Mouse (Mus musculus): ENCODE measurements around the gene Krt8. TPM values are rescaled to one million over a fixed set of nuclear protein-coding genes. Genes with fewer than 3 reads are reported as not detected.

Krt8 gene
- polyA plus RNA-seq, 1 experiment from 2014 or later = 129 TPM

DNA sequence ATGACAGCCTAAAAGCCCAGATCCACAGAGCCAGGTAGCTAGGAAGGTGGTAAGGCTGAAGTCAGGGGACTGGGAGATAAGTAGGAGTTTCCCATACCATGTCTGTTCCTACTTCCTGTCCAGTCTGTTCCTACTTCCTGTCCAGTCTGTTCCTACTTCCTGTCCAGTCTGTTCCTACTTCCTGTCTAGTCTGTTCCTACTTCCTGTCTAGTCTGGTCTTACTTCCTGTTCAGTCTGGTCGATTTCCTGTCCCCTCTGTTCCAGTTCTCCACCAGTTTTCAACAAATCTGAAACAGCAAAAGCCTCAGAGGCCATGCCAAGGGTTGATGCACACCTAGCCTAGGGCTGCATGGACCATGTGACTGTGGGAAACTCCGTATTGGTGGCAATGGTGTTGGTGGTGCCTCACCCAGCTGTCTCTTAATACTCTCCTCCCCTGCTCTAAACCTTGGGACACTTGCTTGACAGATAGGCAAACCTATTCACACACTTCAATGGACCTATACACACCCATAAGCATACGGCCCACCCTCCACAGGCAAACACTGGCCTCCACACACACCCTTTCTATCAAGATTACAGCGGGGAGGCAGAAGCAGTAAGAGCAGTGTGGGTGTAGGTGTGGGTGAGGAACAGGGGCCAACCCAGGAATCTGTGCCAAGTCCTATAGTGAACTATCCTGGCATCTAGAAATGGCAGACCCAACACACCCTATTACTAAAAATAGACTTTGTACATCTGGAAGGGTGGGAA, 8.6 kb downstream of the Krt8 start:
- Histone ChIP-seq H3K27ac (ENCODE audit: low read depth) (0 out of 2 replicates have a peak overlapping the region, but pooled peaks have one; percentile 48), H3K4me2 (ENCODE audit: low read depth, low read length) (no peak overlapping the region)
- no peak for ATAC-seq

DNA sequence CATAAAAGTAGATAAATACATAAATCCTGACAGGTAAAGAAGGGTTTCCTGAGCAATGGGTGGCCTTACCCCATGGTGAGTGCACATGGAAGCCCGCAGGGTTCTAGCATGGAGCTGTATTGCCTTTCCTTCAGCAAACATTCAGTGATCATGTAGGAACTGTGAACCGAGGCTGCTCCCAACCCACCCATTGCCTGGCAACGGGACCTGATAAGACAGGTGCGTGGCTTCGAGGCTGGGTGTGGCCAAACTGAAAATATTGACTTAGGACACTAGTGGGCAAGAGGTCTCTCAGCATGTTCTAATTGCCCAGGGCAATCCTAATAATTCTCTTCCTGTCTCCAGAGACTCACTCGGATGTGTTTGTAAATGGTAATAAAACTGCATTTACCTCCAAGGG, 9.9 kb downstream of the Krt8 start:
- ATAC-seq (no peak), DNase-seq (no peak)
- 0 out of 2 replicates have a peak, but pooled peaks cover 2% of the 10 kb centered on the region for H3K9me3 ChIP-seq (ENCODE audit: low read length)
- WGBS (ENCODE audit: insufficient replicate concordance) = 52% methylated on average over 6 of the region's 6 CpGs
- no peak overlapping the region for H3K9ac ChIP-seq (replicated peaks)
- no peak overlapping the region for H3K4me2 ChIP-seq (ENCODE audit: low read depth, low read length)
- H3K4me1 ChIP-seq (ENCODE audit: insufficient read depth) = no peaks in the 10 kb centered on the region
- H3K4me3 ChIP-seq (ENCODE audit: low read depth, low read length) = no peak overlapping the region
- no peaks in the 10 kb centered on the region for H3K36me3 ChIP-seq (replicated peaks; ENCODE audit: insufficient read depth, low read length)
- TF ChIP-seq CTCF (IDR thresholded peaks at IDR 0.05; ENCODE audit: low read depth) (no peak), EP300 (IDR thresholded peaks at IDR 0.05; ENCODE audit: low read depth) (no peak)
- H3K27me3 ChIP-seq (ENCODE audit: insufficient read depth, low read length) = no peaks in the 10 kb centered on the region
- no peak overlapping the region for H3K27ac ChIP-seq (ENCODE audit: low read depth)

More for the DNA sequence above, 8.6 kb downstream of the Krt8 start:
- 0 out of 2 replicates have a peak, but pooled peaks cover 2% of the 10 kb centered on the region for H3K9me3 ChIP-seq (ENCODE audit: low read length)
- no peak for DNase-seq
- H3K9ac ChIP-seq (replicated peaks) = no peak overlapping the region
- WGBS (ENCODE audit: insufficient replicate concordance) = 64% methylated on average over 4 of the region's 4 CpGs
- no peak overlapping the region for H3K4me3 ChIP-seq (ENCODE audit: low read depth, low read length)
- no peaks in the 10 kb centered on the region for H3K27me3 ChIP-seq (ENCODE audit: insufficient read depth, low read length)
- no peak for TF ChIP-seq CTCF (IDR thresholded peaks at IDR 0.05; ENCODE audit: low read depth)
- no peak for TF ChIP-seq EP300 (IDR thresholded peaks at IDR 0.05; ENCODE audit: low read depth)
- H3K4me1 ChIP-seq (ENCODE audit: insufficient read depth) = no peaks in the 10 kb centered on the region
- H3K36me3 ChIP-seq (replicated peaks; ENCODE audit: insufficient read depth, low read length) = no peaks in the 10 kb centered on the region

DNA sequence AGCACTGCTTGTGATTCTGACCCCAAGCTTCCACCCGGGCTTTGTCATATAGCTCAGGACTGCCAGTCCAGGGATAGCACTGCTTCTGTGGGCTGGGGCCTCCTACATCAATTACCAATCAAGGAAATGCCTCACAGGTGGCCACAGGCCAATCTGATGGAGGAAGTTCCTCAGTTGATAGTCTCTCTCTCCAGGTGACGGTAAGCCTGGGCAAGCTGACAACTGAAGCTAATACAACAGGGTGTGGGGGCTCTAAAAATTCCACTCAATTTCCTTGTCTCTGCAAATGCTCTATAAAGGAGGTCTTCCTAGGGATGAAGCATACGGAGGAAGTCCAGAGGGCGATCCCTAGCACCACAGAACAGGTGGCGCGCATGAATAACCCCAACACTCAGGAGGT, 13.3 kb downstream of the Krt8 start:
- no peak overlapping the region for H3K27ac ChIP-seq (ENCODE audit: low read depth)
- DNase-seq (no peak), ATAC-seq (no peak)
- no peaks in the 10 kb centered on the region for H3K27me3 ChIP-seq (ENCODE audit: insufficient read depth, low read length)
- H3K9ac ChIP-seq (replicated peaks) = no peak overlapping the region
- no peaks in the 10 kb centered on the region for H3K36me3 ChIP-seq (replicated peaks; ENCODE audit: insufficient read depth, low read length)
- no peak overlapping the region for H3K4me3 ChIP-seq (ENCODE audit: low read depth, low read length)
- no peaks in the 10 kb centered on the region for H3K4me1 ChIP-seq (ENCODE audit: insufficient read depth)
- H3K9me3 ChIP-seq (ENCODE audit: low read length) = 0 out of 2 replicates have a peak, but pooled peaks cover 2% of the 10 kb centered on the region
- 85% methylated on average over 6 of the region's 6 CpGs for WGBS (ENCODE audit: insufficient replicate concordance)
- H3K4me2 ChIP-seq (ENCODE audit: low read depth, low read length) = no peak overlapping the region
- TF ChIP-seq CTCF (IDR thresholded peaks at IDR 0.05; ENCODE audit: low read depth) (no peak), EP300 (IDR thresholded peaks at IDR 0.05; ENCODE audit: low read depth) (no peak)

DNA sequence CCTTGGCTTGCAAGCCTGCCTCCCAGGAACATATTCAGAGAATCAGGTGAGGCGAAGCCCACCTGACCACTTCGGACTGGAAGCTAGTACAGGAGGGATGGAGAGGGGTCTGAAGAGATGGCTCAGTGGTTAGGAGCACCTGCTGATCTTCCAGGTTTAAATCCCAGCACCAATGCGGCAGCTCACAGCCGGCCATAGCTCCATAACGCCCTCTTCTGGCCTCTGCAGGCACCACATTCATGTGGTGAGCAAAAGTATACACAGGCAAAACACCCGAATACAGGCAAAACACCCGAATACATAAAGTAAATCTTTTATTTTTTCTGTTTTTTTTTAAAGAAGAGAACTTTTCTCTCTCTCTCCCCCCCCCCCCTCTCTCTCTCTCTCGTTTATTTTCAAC, 15.6 kb downstream of the Krt8 start:
- DNase-seq (no peak), ATAC-seq (no peak)
- Histone ChIP-seq H3K9ac (replicated peaks) (no peak overlapping the region), H3K36me3 (replicated peaks; ENCODE audit: insufficient read depth, low read length) (no peaks in the 10 kb centered on the region), H3K27ac (ENCODE audit: low read depth) (no peak overlapping the region), H3K4me3 (ENCODE audit: low read depth, low read length) (no peak overlapping the region), H3K27me3 (ENCODE audit: insufficient read depth, low read length) (no peaks in the 10 kb centered on the region), H3K4me2 (ENCODE audit: low read depth, low read length) (no peak overlapping the region), H3K4me1 (ENCODE audit: insufficient read depth) (no peaks in the 10 kb centered on the region; the same call in none of the 2 replicates), H3K9me3 (ENCODE audit: low read length) (no peaks in the 10 kb centered on the region)
- TF ChIP-seq CTCF (IDR thresholded peaks at IDR 0.05; ENCODE audit: low read depth) = no peak; the same call in 1 of the 2 replicates
- no peak for TF ChIP-seq EP300 (IDR thresholded peaks at IDR 0.05; ENCODE audit: low read depth)
- WGBS (ENCODE audit: insufficient replicate concordance) = 66% methylated on average over 8 of the region's 8 CpGs

DNA sequence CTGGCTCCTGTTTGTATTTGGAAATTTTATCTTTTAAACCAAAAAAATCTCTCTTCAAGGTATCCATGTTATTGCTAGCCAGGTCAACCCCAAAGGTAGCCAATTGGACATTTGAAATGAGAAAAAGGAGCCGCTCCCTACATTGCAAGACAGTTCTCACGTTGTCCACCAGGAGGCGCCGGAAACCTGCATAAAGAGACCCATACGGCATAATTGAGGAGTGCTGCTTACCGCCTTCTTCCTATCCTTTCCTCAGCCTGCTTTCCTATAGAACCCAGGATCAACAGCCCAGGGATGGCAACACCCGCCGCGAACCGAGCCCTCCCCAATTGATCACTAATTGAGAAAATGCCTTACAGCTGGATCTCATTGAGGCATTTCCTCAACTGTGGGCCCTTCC, 16.2 kb downstream of the Krt8 start:
- H3K36me3 ChIP-seq (replicated peaks; ENCODE audit: insufficient read depth, low read length) = no peaks in the 10 kb centered on the region
- no peak overlapping the region for H3K4me2 ChIP-seq (ENCODE audit: low read depth, low read length)
- TF ChIP-seq EP300 (IDR thresholded peaks at IDR 0.05; ENCODE audit: low read depth) (no peak), CTCF (IDR thresholded peaks at IDR 0.05; ENCODE audit: low read depth) (peak; percentile 92)
- DNase-seq (peak; percentile 88), ATAC-seq (0 out of 2 replicates have a peak, but pooled peaks have one; percentile 14)
- no peaks in the 10 kb centered on the region; the same call in none of the 2 replicates for H3K4me1 ChIP-seq (ENCODE audit: insufficient read depth)
- no peak overlapping the region for H3K4me3 ChIP-seq (ENCODE audit: low read depth, low read length)
- no peaks in the 10 kb centered on the region for H3K9me3 ChIP-seq (ENCODE audit: low read length)
- no peaks in the 10 kb centered on the region for H3K27me3 ChIP-seq (ENCODE audit: insufficient read depth, low read length)
- under 1% methylated on average over 10 of the region's 10 CpGs for WGBS (ENCODE audit: insufficient replicate concordance)
- H3K9ac ChIP-seq (replicated peaks) = no peak overlapping the region
- no peak overlapping the region for H3K27ac ChIP-seq (ENCODE audit: low read depth)

DNA sequence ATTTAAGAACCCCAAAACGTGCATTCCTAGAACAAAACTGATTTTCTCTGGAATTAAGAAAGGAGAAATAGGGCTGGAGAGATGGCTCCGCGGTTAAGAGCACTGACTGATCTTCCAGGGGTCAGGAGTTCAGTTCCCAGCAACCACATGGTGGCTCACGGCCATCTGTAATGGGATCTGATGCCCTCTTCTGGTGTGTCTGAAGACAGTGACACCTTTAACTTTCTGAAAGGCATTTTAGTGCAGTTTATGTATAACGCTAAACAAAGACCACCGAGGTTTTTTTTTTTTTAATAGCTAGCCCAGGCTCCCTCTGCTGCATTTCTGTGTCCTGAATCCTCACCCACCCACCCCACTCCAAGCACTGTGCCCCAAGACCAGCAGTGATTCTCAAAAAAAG, 19.5 kb downstream of the Krt8 start:
- no peak overlapping the region for H3K9ac ChIP-seq (replicated peaks)
- 9% methylated on average over 6 of the region's 6 CpGs for WGBS (ENCODE audit: insufficient replicate concordance)
- H3K27ac ChIP-seq (ENCODE audit: low read depth) = no peak overlapping the region
- ATAC-seq (no peak), DNase-seq (no peak)
- no peaks in the 10 kb centered on the region; the same call in none of the 2 replicates for H3K4me1 ChIP-seq (ENCODE audit: insufficient read depth)
- TF ChIP-seq CTCF (IDR thresholded peaks at IDR 0.05; ENCODE audit: low read depth) = no peak
- TF ChIP-seq EP300 (IDR thresholded peaks at IDR 0.05; ENCODE audit: low read depth) = no peak
- H3K4me2 ChIP-seq (ENCODE audit: low read depth, low read length) = no peak overlapping the region
- no peaks in the 10 kb centered on the region for H3K27me3 ChIP-seq (ENCODE audit: insufficient read depth, low read length)
- H3K9me3 ChIP-seq (ENCODE audit: low read length) = no peaks in the 10 kb centered on the region
- H3K36me3 ChIP-seq (replicated peaks; ENCODE audit: insufficient read depth, low read length) = no peaks in the 10 kb centered on the region
- no peak overlapping the region for H3K4me3 ChIP-seq (ENCODE audit: low read depth, low read length)

Measured in liver, postnatal 0 days (tissue).